Mouse (Mus musculus) activated CD4-positive, CD25-positive, alpha-beta regulatory T cell, adult 4 months (primary cell): Measurements from ENCODE around the gene Itgb3bp. TPM values are rescaled to one million over a fixed set of nuclear protein-coding genes. Genes with fewer than 3 reads are reported as not detected.

Experiments
- ATAC-seq: one replicate; pipeline ENCODE4 v1.8.0; 2017
- polyA plus RNA-seq, 2 experiments: library from polyadenylated mRNA; unstranded; fragments of 100-300 nt; shearing (Covaris generic); gene quantifications; one replicate each; pipeline ENCODE4 v1.2.1; 2017

Itgb3bp gene
- polyA plus RNA-seq, 2 experiments from 2014 or later = 23.7 to 33.1 TPM

DNA sequence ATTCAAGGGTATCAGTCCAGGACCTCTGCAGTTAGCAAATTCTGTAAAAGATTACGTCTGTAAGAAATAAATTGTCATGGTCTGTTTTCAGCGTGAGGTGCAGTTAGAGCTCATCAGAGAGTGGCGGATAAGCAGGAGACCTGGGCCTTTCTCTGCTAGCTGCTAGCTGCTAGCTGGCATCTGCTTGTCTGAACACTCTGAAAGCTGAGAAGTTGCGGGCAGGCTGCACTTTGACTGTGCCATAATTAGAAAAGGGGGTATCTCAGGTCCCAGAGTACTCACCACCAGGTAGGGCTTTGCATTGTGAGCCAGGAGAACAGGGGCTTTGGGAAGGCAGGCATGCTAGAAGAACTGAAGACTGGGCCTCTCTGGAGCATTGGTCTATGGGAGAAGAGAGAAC lies 2.2 kb upstream of the Itgb3bp start:
- no peak for ATAC-seq

DNA sequence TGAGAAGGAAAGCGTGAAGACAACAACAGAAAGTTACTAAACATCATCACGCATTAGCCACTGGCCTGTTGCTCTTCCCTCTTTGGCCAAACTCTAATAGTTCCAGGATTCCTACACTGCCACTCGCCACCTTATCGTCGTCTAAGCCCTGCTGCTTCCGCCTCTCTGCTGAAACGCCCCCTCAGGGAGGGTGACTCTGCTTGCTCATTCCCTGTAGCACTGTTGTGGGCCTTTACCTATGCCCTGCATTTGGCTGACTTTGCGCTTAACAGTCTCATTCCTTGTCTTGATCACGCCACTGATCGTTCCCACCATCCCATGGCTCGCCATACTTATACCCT lies 1.6 kb upstream of the Itgb3bp start:
- no peak for ATAC-seq

DNA sequence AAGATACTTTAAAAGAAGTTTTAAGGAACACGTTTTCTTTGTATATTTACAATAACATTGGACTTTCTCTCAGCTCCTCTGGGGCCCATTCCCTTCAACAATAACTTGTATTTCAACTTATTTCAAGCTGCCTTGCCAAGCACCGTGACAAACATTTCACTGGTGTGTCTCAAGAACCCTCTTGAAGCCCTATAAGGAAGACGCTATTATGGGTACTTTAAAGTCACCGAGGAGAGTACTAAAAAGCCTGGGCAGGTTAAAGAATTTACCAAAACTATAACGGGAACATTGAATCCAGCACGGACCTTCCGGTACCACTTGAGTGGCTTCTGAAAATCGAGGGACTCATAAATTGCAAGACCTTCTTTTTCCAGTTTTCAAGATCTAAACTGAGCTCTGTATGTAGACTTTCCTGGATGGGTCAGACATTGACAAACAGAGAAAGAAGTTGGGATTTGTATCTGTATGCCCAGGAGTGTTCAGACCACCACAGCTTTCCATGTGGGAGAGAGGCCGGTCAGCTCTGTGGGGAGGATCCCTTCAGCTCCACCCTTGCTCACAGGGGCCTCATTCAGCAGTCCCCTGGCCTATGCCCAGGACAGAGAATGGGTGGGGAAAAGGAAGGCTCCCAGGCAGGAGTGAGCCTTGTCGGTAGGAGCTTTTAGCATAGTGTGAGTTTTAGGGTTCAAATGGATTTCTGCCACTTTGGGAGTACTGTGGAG lies 1.1 kb upstream of the Itgb3bp start:
- no peak for ATAC-seq

DNA sequence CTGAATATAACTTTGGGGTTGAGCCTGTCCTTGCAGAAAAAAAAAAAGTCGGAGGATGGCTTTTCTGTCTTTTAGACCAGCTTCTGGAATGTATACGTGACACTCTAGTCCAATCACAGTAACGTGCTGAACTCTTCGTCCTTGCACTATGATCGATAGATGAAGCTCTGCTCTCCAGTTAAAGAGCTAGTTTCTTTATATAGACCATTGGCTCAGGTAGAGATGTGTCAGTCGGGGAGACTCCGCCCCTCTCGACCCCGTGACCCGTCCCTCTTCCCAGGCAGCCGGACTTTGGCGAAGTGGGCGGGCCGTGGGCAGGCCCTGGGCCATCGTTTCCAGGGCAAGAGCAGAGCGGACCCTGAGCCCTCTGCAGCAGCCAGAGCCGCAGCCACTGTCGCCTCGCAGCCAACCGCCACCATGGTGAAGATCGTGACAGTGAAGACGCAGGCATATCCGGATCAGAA lies 432 bp downstream of the Itgb3bp start, which contains the start of gene Pgm1:
Pgm1 (plus strand) TSS at position 266 of the 464 bp plus-strand sequence.
- ATAC-seq = peak; percentile 83

DNA sequence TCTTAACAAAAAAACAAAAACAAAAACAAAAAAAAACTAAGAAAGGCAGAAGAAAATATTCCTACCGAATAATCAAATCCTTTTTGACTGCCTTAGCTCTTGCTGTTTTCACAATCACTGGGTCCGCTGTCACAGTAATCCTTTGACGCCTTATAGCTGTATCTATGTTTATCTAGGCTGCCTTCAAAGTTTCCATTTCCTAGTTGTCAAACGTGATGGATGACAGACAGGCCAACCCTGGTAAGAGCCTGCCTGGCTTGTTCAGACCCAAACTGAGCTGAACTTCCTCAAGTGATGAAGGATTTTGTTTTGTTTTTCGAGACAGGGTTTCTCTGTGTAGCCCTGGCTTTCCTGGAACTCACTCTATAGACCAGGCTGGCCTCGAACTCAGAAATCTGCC lies 1.1 kb downstream of the Itgb3bp start:
- ATAC-seq = no peak

DNA sequence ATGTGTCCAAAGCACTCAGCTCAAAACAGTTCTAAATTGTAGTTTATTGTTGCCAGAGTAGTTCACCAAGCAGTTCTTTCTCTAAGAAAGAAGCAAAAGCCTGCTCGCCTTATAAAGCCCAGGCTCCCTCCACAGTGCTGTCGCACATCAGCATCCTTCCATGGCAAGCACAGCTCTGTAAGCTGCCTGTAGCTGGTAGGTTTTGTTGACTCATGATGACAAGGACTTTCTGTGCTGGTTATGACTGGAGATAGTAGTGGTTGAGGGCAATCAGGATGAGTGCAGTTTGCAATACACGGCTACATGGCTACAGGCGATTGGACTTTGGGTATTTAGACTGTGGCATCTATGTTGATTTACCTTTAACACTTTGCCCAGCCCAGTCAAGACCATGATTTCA lies 3.2 kb downstream of the Itgb3bp start:
- no peak for ATAC-seq

DNA sequence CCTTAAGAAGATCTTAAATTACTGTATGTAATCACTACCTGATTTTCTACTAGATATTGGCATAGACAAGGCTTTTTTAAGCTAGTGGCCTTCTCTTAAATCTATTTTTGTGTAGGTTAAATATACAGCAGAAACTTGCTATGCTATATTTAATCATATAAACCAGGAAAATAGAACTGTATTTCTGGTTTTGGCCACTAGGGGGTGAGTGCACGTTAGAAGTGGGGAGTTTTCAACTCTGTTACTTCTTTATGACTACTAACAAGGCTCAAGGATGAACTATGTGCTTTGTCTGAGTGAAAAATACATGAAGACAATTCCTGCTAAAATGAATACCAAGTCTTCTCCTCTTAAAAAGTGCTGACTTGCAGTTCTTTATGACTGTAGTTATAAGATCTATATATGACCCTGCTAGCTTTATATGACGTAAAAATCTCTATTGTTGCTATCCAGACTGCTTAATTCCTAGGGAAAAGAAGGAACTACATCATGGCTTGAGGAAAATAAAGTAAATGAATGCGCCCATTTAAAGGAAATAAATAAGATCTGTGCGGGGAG lies 15.6 kb downstream of the Itgb3bp start:
- ATAC-seq = peak; percentile 46

DNA sequence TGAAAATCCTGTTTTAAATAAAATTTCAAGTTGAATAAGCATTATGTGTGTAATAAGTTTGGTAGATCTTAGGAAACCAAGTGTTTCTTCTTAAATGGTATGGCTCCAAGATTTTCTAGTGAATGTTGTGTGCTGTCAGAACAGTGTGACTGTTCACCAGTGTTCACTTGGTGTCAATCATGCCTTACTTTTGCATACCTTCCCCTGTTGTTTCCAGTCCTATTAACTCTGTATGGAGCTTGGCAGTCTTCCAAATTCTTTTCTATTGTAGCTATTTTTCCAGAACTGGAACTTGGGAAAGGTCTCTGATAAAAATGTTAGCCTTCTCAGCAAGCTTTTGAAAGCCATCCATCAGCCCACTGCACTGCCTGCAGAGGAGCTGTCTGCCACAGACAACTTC lies 47.2 kb downstream of the Itgb3bp start:
- ATAC-seq = no peak

DNA sequence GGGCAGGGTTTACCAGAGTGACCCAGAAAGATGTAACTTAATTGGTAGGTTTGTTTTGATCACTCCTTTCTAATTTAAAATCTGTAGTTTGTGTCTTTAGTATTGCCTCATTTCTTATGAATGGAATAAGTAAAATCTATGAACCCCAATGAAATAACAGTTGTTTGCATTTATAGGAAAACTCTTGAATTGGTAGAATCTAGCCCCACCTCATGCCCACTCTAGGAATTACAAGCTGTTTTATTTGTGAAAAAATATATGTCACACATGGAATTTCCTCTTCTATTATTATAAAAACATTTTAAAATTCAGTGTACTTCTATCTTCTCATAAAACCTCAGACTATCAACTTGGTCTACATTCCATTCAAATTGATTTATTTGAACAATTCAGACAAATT lies 47.7 kb downstream of the Itgb3bp start:
- peak; percentile 57 for ATAC-seq

DNA sequence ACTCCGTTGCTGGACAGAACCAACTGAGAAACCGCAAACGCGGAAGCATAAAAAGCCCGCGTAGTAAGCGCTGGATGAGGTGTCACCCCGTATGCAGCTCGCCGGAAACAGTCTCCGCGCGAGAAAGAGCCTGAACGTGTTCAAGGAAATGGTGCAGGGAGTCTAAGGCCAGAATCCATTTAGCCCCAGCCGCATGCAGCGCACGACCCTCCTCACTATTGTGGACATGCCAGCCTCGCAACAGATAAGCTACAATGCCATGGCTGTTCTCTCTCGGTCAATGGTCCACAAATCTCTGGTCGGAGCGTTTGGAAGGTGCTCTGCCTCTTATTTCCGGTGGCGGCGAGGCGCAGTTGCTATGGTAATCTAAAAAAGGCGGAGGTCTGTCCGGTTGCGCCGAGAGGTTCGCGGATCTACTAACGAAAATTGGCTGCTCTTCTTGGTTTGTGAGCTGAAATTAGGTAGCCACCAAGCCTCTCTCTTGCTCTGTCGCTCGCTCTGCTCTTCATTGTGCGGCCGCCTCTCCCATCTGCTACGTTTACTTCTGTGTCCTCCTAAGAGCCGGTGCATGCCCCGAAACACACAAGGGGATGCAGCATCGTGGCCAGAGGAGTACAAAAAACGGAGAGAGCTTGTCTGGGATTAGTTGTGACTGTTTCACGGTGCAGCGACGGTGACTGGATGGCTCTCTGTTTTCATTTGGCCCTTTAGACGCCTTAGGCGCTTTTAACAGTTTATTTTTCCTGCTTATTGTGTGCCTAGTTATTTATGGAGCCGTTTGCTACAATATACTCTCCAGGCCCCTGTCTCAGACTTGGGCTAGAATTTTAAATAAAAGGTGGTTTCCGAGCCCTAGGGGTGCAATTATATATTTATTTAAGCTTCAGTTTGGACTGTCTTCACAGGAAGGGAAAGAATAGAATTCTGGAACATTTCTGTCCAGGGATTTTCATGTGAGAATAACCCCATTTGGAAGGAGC lies 100.2 kb downstream of the Itgb3bp start, which contains the start of gene Efcab7:
Efcab7 (plus strand) TSS at position 105 of the 980 bp plus-strand sequence.
- peak; percentile 89 for ATAC-seq

DNA sequence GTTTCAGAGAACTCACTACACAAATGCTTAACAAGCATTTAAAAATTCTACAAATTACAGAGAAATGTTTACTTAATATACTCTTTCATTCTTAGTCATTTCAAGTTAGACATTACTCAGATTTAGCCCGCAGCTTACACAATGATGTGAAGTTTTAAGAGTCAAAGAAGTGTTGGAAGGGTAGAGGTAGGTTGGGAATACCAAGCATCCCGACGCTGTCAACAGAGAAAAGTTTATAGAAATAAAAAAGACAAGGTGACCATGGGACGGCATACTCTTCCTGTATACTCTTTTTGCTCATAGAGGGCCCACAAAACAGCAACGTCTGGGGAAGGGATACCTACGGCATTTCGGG lies 100.9 kb downstream of the Itgb3bp start:
- no peak for ATAC-seq

DNA sequence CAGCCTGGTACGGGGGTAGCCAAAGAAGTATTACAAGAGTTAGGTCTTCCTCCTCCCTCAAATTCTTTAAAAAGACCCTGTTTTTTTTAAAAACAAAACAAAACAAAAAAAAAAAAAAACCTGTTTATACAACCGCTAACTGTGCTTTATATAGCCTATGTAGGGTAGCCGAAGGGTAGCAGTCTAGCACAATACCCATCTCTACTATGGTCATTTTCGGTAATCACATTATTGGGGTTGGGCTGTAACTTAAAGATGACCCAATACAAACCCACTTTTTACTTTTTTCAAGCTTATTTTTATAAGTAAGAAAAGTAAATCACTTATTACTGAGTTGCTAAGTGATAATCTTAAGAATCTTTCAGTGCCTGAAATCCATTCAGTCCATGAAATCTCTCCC lies 101.3 kb downstream of the Itgb3bp start:
- no peak for ATAC-seq

DNA sequence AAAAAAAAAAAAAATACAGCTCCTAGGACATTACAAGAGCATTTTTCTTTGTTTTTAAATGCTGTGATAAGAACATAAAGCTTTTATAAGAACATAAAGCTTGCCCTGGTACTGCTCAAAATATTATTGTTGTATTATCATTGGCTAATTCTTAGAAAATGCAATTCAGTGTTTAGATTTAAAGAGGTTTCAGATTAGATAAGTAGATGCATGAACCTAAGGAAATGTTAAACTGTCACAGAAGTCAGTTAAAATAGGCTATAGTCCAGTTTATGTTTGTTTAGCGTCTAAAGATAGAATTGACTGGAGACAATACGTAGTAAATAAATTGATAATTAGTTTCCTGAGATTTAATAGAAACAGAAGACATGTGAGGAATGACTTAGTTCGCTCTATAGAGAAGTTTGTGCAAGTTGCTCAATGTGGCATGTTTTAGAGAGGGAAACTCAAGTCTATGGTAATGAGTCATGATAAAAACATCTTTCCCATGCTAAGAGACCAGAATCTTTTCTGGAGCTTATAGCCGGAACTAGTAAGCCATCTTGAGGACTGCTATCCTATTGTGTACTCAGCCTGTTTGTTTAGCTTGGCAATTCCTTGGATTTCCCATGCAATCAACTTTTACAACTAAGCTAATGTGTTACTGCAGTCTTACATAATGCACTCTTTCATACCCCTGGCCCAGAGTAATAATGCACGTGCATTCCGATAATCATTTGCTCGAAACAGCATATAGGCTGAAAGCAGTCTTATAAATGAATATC lies 112.7 kb downstream of the Itgb3bp start:
- no peak for ATAC-seq

DNA sequence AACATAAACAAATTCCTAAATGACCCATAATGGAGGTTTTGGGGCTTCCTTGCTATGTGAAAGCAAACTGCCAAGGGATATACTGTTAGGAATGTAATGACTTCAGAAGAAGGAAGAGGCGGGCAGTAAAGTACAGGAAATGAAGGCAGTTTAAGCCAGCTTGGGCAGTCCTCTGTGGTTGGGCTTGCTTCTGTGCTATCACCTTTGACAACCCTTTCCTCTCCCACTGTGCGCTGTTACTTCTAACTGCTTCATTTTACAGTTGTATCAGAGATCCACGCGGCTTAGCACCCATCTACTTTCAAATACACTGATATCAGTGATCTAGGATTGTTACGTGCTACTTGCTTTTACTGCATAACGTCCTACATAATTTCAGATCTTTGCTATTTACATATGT lies 137.2 kb downstream of the Itgb3bp start:
- ATAC-seq = no peak

DNA sequence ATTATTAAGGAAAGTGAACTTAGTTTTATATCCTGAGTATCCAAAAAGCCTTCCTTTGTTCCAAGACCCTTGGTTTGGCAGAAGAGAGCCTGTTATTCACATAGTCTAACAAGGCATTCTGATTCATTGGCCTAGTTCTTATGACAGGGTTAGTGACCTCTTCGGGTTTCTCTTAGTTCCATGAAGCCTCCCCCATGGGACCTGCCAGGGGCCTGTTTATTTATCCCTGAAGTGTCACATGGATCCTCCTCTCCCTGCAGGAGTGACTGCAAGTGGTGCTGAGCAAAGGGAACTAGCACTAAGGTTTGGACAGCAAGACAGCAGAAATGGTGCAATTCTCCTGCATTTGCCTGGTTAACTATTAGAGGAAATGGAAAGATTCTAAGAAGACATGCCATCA lies 156.6 kb downstream of the Itgb3bp start:
- ATAC-seq = no peak

DNA sequence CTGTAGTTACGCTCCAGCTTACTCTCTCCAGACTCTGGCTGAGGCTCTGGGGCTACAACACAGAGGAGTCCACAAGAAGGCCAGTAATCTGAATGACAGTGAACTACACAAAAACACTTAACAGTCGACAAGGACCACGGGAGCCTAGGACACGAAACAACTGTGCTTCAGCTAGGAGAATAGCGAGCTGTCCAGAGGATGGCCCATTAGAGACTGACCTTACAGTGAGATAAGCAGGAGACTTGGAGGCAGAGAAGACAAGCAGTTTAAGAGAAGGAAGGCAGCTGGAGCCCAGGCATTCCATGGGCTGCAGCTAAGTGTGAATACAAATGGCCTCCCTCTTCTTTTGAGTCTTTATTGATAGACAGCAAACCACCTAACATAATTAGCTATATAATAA lies 159.1 kb downstream of the Itgb3bp start:
- no peak for ATAC-seq

DNA sequence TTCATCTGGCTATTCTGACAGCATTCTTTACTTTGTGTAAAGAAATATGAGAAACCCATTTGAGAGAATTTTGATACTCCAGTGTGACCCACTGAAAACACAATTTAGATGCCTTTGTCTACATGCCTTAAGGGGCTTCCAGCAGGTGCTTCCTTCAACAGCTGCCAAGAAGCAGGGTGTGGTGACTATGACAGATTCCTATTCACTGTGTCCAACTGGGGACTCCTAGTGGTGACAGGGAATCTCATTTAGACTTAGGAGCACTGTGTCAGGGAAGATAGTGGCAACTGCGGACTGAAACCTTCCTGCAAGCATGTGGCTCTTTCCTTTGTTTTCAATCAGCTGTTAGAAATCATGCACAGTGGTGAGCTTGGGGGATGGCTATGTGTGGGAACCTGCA lies 162.9 kb downstream of the Itgb3bp start:
- ATAC-seq = no peak

DNA sequence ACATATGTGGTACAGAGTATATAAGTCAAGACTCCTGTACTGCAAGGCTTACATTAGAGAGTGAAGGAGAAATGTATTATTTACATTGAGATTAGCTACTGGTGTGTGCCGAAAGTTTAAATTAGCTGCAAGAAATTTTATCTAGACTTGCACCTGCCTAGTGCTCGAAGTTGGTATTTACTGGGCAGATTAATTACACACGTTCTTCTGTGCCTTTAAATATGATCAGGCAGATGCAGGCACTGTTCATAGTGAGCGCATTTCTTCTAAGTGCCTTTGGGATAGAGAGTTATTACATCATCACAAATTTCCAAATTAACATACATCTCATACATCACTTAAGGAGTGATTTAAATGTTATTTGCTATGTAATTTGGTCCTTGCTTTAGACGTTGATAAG lies 163.3 kb downstream of the Itgb3bp start:
- ATAC-seq = no peak

DNA sequence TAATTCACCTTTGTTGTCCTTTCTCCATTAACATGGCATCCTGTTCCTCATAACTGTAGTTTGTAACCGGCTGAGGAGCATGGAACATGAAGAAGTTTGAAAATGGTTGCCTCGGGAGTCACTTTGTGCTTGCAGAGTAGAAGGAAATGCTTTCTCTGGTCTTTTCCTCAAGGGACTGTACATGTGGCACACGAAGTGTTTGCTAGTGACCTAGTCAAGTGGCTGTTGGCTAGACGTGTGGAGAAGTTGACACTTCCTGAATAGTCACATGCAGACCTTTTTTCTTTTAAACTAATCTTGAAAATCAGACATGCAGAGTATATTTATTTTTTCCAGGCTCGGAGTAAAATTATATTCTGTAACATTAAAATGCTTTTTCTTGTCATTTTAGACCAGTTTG lies 177.2 kb downstream of the Itgb3bp start:
- no peak for ATAC-seq

DNA sequence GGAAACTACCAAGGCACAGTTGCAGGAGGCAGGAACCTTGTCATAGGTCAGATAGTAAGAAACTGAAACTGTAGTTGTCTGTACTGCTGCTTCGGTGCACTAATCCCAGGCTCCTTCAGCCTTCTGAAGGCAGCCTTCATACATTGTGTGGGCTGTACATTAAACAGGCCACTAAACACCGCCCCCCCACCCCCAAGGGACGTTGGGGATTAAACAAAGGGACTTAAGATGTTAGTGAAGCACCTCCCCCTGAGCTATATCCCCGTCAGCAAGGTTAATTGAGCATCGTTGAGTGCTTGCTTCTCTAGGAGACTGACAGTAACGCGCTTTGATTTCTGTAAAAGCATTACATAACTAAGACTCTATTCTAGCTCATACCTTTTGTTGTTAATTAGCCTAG lies 189.8 kb downstream of the Itgb3bp start:
- ATAC-seq = no peak

DNA sequence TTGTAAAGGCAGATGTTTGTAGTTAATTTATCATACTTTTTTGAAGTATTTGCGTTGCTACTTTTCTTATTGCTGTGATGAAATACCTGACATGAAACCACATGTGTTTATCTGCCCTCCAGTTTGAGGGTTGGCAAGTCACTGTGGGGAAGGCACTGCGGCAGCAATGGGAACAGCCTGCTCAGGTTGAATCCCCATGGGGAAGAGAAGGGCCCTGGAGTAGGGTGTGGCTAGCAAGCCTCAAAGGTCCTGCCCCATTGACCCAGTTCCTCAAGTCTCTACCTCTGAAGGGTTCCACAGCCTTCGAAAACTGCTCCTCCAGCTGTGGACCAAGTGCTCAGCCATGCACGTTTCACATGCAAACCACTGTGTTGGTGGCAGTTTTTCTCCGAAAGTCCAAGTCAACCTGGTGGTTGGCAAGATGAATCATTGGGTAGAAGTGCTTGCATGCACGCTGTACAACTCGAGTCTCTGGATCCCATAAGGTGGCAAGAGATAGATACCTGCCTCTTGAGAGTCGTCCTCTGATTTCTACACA lies 203.6 kb downstream of the Itgb3bp start:
- ATAC-seq = no peak

DNA sequence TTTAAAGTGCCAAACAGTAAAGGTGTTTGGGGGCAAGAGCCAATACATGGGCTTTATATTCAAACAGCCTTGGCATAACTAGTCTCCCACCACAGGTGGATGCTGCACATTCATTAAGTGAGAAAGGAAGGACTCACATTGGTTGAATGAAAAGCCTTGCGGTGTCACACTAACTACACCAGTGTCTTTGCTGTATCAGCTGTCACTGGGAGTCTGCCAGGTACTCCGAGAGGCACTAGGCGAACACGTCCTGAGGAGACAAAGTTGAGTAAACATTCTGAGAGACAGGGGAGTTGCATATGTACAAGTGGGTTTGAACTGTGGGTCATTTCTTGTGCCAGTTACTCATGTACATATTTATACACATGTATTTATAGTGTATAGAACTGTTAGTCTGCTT lies 205.3 kb downstream of the Itgb3bp start:
- ATAC-seq = no peak
